Mouse (Mus musculus): ENCODE results near the gene Ly6f. TPM values are rescaled to one million over a fixed set of nuclear protein-coding genes. Genes with fewer than 3 reads are reported as not detected.
"Not testable (repeated sequence)": the region's sequence is repeated elsewhere in the genome, so short reads cannot be mapped to it uniquely, and the experiment has no call there.

Ly6f gene
- polyA plus RNA-seq, 1 experiment: not detected

GRCm38 (mm10) chr15:75266626-75267025 is 1.6 kb upstream of the Ly6f start:
- WGBS: 71% methylated on average over 1 of the region's 1 CpGs
- no peak overlapping the region for H3K4me3 ChIP-seq (ENCODE audit: low read depth, low read length)
- no peaks in the 10 kb centered on the region for H3K27me3 ChIP-seq (ENCODE audit: control insufficient read depth, insufficient read depth, low read length)
- H3K4me1 ChIP-seq (ENCODE audit: control insufficient read depth, insufficient read depth, insufficient read length, low read length): no peaks in the 10 kb centered on the region
- no peak for TF ChIP-seq CTCF (IDR thresholded peaks at IDR 0.05; ENCODE audit: extremely low read depth, insufficient read length, insufficient replicate concordance, low read depth, low read length)
- H3K36me3 ChIP-seq (ENCODE audit: control insufficient read depth, insufficient read depth, low read length): no peaks in the 10 kb centered on the region
- H3K27ac ChIP-seq (ENCODE audit: insufficient read depth, low read depth, low read length): no peak overlapping the region

- Histone ChIP-seq H3K4me1 (ENCODE audit: control insufficient read depth, insufficient read depth, insufficient read length, low read length) (no peaks in the 10 kb centered on the region), H3K27ac (ENCODE audit: insufficient read depth, low read depth, low read length) (no peak overlapping the region), H3K36me3 (ENCODE audit: control insufficient read depth, insufficient read depth, low read length) (no peaks in the 10 kb centered on the region), H3K4me3 (ENCODE audit: low read depth, low read length) (no peak overlapping the region), H3K27me3 (ENCODE audit: control insufficient read depth, insufficient read depth, low read length) (no peaks in the 10 kb centered on the region)
- TF ChIP-seq CTCF (IDR thresholded peaks at IDR 0.05; ENCODE audit: extremely low read depth, insufficient read length, insufficient replicate concordance, low read depth, low read length) (no peak), POLR2A (IDR thresholded peaks at IDR 0.05; ENCODE audit: low read depth, low read length) (no peak)
- WGBS: 67% methylated on average over 5 of the region's 5 CpGs
Observed at GRCm38 (mm10) chr15:75268916-75269829, 952 bp downstream of the Ly6f start.

- TF ChIP-seq CTCF (IDR thresholded peaks at IDR 0.05; ENCODE audit: extremely low read depth, insufficient read length, insufficient replicate concordance, low read depth, low read length) (no peak), POLR2A (IDR thresholded peaks at IDR 0.05; ENCODE audit: low read depth, low read length) (no peak)
- Histone ChIP-seq H3K36me3 (ENCODE audit: control insufficient read depth, insufficient read depth, low read length) (no peaks in the 10 kb centered on the region), H3K27ac (ENCODE audit: insufficient read depth, low read depth, low read length) (no peak overlapping the region), H3K4me1 (ENCODE audit: control insufficient read depth, insufficient read depth, insufficient read length, low read length) (no peaks in the 10 kb centered on the region), H3K4me3 (ENCODE audit: low read depth, low read length) (no peak overlapping the region), H3K27me3 (ENCODE audit: control insufficient read depth, insufficient read depth, low read length) (no peaks in the 10 kb centered on the region)
Observed at GRCm38 (mm10) chr15:75270169-75270568, 1.9 kb downstream of the Ly6f start.

- Histone ChIP-seq H3K27me3 (ENCODE audit: control insufficient read depth, insufficient read depth, low read length) (no peaks in the 10 kb centered on the region), H3K4me1 (ENCODE audit: control insufficient read depth, insufficient read depth, insufficient read length, low read length) (no peaks in the 10 kb centered on the region), H3K4me3 (ENCODE audit: low read depth, low read length) (no peak overlapping the region), H3K27ac (ENCODE audit: insufficient read depth, low read depth, low read length) (no peak overlapping the region), H3K36me3 (ENCODE audit: control insufficient read depth, insufficient read depth, low read length) (no peaks in the 10 kb centered on the region)
- TF ChIP-seq POLR2A (IDR thresholded peaks at IDR 0.05; ENCODE audit: low read depth, low read length) (no peak), CTCF (IDR thresholded peaks at IDR 0.05; ENCODE audit: extremely low read depth, insufficient read length, insufficient replicate concordance, low read depth, low read length) (no peak)
- WGBS: 77% methylated on average over 3 of the region's 3 CpGs
Observed at GRCm38 (mm10) chr15:75270691-75271362, 2.6 kb downstream of the Ly6f start.

- no peaks in the 10 kb centered on the region for H3K4me1 ChIP-seq (ENCODE audit: control insufficient read depth, insufficient read depth, insufficient read length, low read length)
- no peak for TF ChIP-seq CTCF (IDR thresholded peaks at IDR 0.05; ENCODE audit: extremely low read depth, insufficient read length, insufficient replicate concordance, low read depth, low read length)
- no peak overlapping the region for H3K4me3 ChIP-seq (ENCODE audit: low read depth, low read length)
- no peaks in the 10 kb centered on the region for H3K36me3 ChIP-seq (ENCODE audit: control insufficient read depth, insufficient read depth, low read length)
- no peaks in the 10 kb centered on the region for H3K27me3 ChIP-seq (ENCODE audit: control insufficient read depth, insufficient read depth, low read length)
- H3K27ac ChIP-seq (ENCODE audit: insufficient read depth, low read depth, low read length): no peak overlapping the region
- 69% methylated on average over 1 of the region's 1 CpGs for WGBS
Observed at GRCm38 (mm10) chr15:75271426-75271825, 3.2 kb downstream of the Ly6f start.

- H3K36me3 ChIP-seq (ENCODE audit: control insufficient read depth, insufficient read depth, low read length): no peaks in the 10 kb centered on the region
- TF ChIP-seq POLR2A (IDR thresholded peaks at IDR 0.05; ENCODE audit: low read depth, low read length) (no peak), CTCF (IDR thresholded peaks at IDR 0.05; ENCODE audit: extremely low read depth, insufficient read length, insufficient replicate concordance, low read depth, low read length) (no peak)
- no peaks in the 10 kb centered on the region for H3K27me3 ChIP-seq (ENCODE audit: control insufficient read depth, insufficient read depth, low read length)
- H3K27ac ChIP-seq (ENCODE audit: insufficient read depth, low read depth, low read length): no peak overlapping the region
- H3K4me3 ChIP-seq (ENCODE audit: low read depth, low read length): no peak overlapping the region
- H3K4me1 ChIP-seq (ENCODE audit: control insufficient read depth, insufficient read depth, insufficient read length, low read length): no peaks in the 10 kb centered on the region
- 62% methylated on average over 3 of the region's 3 CpGs for WGBS
Observed at GRCm38 (mm10) chr15:75271891-75272290, 3.7 kb downstream of the Ly6f start.

GRCm38 (mm10) chr15:75281991-75282390 is 13.8 kb downstream of the Ly6f start:
- H3K36me3 ChIP-seq (ENCODE audit: control insufficient read depth, insufficient read depth, low read length); H3K27ac ChIP-seq (ENCODE audit: insufficient read depth, low read depth, low read length); H3K27me3 ChIP-seq (ENCODE audit: control insufficient read depth, insufficient read depth, low read length); H3K4me1 ChIP-seq (ENCODE audit: control insufficient read depth, insufficient read depth, insufficient read length, low read length); H3K4me3 ChIP-seq (ENCODE audit: low read depth, low read length): not testable (repeated sequence)
- 80% methylated on average over 5 of the region's 5 CpGs for WGBS

GRCm38 (mm10) chr15:75286512-75286911 is 18.3 kb downstream of the Ly6f start:
- H3K27me3 ChIP-seq (ENCODE audit: control insufficient read depth, insufficient read depth, low read length); H3K36me3 ChIP-seq (ENCODE audit: control insufficient read depth, insufficient read depth, low read length); H3K4me1 ChIP-seq (ENCODE audit: control insufficient read depth, insufficient read depth, insufficient read length, low read length); H3K27ac ChIP-seq (ENCODE audit: insufficient read depth, low read depth, low read length); H3K4me3 ChIP-seq (ENCODE audit: low read depth, low read length): not testable (repeated sequence)
- 70% methylated on average over 4 of the region's 4 CpGs for WGBS

Data from small intestine, adult 2 months (tissue).